Mouse (Mus musculus) forebrain, embryonic 13.5 days (tissue): Measurements from ENCODE around the gene Ccdc78. TPM values are rescaled to one million over a fixed set of nuclear protein-coding genes. Genes with fewer than 3 reads are reported as not detected.

ENCODE experiments used
- ATAC-seq: fragments of 200-750 bp; cut with Nextera tagmentation; 2 replicates; pipeline ENCODE4 v1.8.0; 2017
- H3K27ac ChIP-seq: fragments of 300-500 bp; sonication (generic); 2 replicates; pipeline ENCODE4 v1.5.1; 2015; ENCODE audit warnings: inconsistent platforms, mild to moderate bottlenecking, moderate library complexity
- H3K27me3 ChIP-seq: fragments of 300-500 bp; sonication (generic); 2 replicates; pipeline ENCODE4 v1.6.1; 2015; ENCODE audit warnings: mild to moderate bottlenecking, inconsistent platforms
- H3K36me3 ChIP-seq: fragments of 300-500 bp; sonication (generic); 2 replicates; pipeline ENCODE4 v1.6.1; 2015; ENCODE audit warnings: mild to moderate bottlenecking, inconsistent platforms; ENCODE audit not compliant: poor library complexity, severe bottlenecking
- H3K4me1 ChIP-seq: fragments of 300-500 bp; sonication (generic); 2 replicates; pipeline ENCODE4 v1.6.1; 2015; ENCODE audit warnings: inconsistent platforms
- H3K4me2 ChIP-seq: fragments of 300-500 bp; sonication (generic); 2 replicates; pipeline ENCODE4 v1.6.1; 2015; ENCODE audit warnings: inconsistent platforms, mild to moderate bottlenecking, moderate library complexity
- H3K4me3 ChIP-seq: fragments of 300-500 bp; sonication (generic); 2 replicates; pipeline ENCODE4 v1.5.1; 2015; ENCODE audit warnings: mild to moderate bottlenecking, inconsistent platforms
- H3K9ac ChIP-seq: fragments of 300-500 bp; sonication (generic); 2 replicates; pipeline ENCODE4 v1.6.1; 2015; ENCODE audit warnings: mild to moderate bottlenecking, inconsistent platforms
- H3K9me3 ChIP-seq: fragments of 300-500 bp; sonication (generic); replicated peaks from 2 replicates; pipeline ENCODE4 v1.6.1; 2016; ENCODE audit warnings: inconsistent platforms
- WGBS: fragments of 180-500 bp; shearing (Covaris S2); methylation state at CpG from one replicate; pipeline ENCODE4 v1.1.7; 2015; 5-methylcytosine and 5-hydroxymethylcytosine counted together
- polyA plus RNA-seq: library from polyadenylated mRNA; unstranded; fragments of >200 nt; fragmentation: Nextera tagmentation; extraction: Ambion mirVana; gene quantifications from 2 replicates; pipeline ENCODE4 v1.2.1, GENCODE M21; 2015

The Ccdc78 gene
- polyA plus RNA-seq, 1 experiment from 2014 or later, result 0.21 TPM

DNA sequence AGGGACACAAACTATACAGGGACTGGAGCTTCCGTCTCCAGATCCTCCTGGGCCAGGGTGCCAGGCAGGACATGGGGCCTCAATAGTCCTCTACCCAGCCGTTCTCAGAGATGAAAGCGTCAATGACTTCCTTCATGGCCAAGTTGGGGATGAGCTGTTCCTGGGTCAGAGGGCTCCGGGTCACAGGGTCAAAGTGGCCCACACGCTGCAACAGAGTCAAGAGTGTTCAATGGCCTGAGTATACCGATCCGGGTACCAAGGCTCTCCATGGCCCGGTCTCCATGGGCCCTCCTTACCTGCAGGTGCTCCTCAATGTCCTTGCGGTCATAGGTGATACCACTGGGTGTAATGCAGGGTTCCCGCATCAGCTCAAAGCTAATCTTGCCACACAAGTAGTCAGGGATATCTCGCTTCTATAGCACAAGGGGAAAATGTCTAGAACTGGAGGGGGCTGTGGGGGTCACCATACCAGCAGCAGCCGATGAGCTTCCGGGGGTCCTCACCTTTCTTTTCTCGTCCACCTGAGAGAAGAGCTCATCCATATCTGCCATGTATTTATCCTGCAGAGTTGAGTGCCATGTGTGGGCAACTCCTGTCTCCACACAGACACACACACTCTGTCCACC lies 44.5 kb downstream of the Ccdc78 start:
- WGBS, result 89% methylated on average over 14 of the region's 14 CpGs
- peaks cover 78% of the 10 kb centered on the region for H3K4me1 ChIP-seq

GRCm38 (mm10) chr17:25831451-25832281 lies 45.3 kb downstream of the Ccdc78 start:
- Histone ChIP-seq H3K4me3 (peak overlapping the region; percentile 87), H3K4me2 (peak overlapping the region; percentile 98), H3K4me1 (peaks cover 78% of the 10 kb centered on the region), H3K9me3 (no peaks in the 10 kb centered on the region), H3K27ac (peak overlapping the region; percentile 90; the same call in 1 of the 2 replicates), H3K36me3 (peaks cover 48% of the 10 kb centered on the region), H3K27me3 (no peaks in the 10 kb centered on the region), H3K9ac (peak overlapping the region; percentile 89)
- ATAC-seq, result no peak
- 64% methylated on average over 21 of the region's 21 CpGs for WGBS

More for the DNA sequence above, 44.5 kb downstream of the Ccdc78 start:
- Histone ChIP-seq H3K9ac (peak overlapping the region; percentile 89), H3K4me3 (peak overlapping the region; percentile 87), H3K4me2 (peak overlapping the region; percentile 98), H3K27me3 (no peaks in the 10 kb centered on the region), H3K27ac (no peak overlapping the region), H3K36me3 (peaks cover 55% of the 10 kb centered on the region), H3K9me3 (no peaks in the 10 kb centered on the region)
- ATAC-seq, result no peak

DNA sequence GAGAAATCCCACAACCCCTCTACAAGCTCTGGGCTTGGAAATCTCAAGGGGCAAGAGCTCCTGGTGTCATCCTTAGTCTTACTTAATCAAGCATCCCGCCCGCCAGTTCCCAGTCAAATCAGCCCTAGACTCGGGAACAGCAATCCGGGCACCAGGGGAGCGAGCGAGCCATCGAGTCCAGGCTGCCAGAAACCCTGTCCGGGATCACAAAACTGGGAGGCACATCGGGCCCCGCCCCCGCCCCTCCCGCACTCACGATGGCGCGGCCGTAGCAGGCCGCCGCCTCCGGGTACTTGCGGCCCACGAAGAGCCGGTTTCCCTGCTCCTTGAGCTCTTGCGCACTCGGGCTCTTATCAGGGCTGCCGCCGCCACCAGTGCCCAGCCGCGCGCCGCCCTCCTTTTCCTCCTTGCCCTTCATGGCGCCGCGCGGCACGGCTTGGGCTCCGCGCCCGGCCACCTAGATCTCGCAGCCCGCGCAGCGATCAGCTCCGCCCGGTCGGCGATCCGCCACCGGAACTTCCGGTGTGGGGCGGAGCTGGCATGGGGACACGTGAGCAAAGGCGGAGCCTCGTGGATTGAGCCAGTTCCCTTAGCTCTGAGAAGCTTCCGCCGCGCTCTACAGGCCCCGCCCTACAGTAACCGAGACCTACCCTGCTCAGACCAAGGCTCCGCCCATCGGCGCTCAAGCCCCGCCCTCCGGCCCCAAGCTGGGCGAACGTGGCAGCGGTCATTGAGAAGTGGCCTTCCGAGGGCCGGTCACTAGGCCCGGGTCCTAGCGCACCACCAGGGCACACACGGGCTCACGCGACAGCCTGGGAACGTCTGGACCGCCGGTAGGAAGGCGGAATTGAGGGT lies 46.3 kb downstream of the Ccdc78 start:
- Histone ChIP-seq H3K4me2 (peak overlapping the region; percentile 98), H3K4me1 (peaks cover 79% of the 10 kb centered on the region), H3K9ac (peak overlapping the region; percentile 89), H3K27ac (peak overlapping the region; percentile 90), H3K36me3 (peaks cover 38% of the 10 kb centered on the region), H3K9me3 (no peaks in the 10 kb centered on the region), H3K4me3 (peak overlapping the region; percentile 87), H3K27me3 (no peaks in the 10 kb centered on the region)
- peak; percentile 90 for ATAC-seq
- WGBS, result under 1% methylated on average over 77 of the region's 77 CpGs

GRCm38 (mm10) chr17:25833291-25833663 lies 46.9 kb downstream of the Ccdc78 start, which contains the start of gene Stub1:
TSS of gene Stub1 (minus strand) at chr17:25833404.
- ATAC-seq, result no peak

GRCm38 (mm10) chr17:25833961-25834594 lies 47.7 kb downstream of the Ccdc78 start:
- no peaks in the 10 kb centered on the region for H3K27me3 ChIP-seq
- H3K4me3 ChIP-seq, result peak overlapping the region; percentile 87
- no peak for ATAC-seq
- WGBS, result 54% methylated on average over 6 of the region's 6 CpGs
- H3K9me3 ChIP-seq, result no peaks in the 10 kb centered on the region
- peak overlapping the region; percentile 98 for H3K4me2 ChIP-seq
- peaks cover 45% of the 10 kb centered on the region for H3K36me3 ChIP-seq
- H3K27ac ChIP-seq, result peak overlapping the region; percentile 90; the same call in 1 of the 2 replicates
- H3K9ac ChIP-seq, result peak overlapping the region; percentile 89
- peaks cover 78% of the 10 kb centered on the region for H3K4me1 ChIP-seq

More at GRCm38 (mm10) chr17:25833291-25833663, 46.9 kb downstream of the Ccdc78 start, which contains the start of gene Stub1:
- peak within 1 kb of the TSS; percentile 87 for H3K4me3 ChIP-seq
- peak within 1 kb of the TSS; percentile 90 for H3K27ac ChIP-seq
- WGBS, result under 1% methylated on average over 24 of the region's 24 CpGs
- no peaks in the 10 kb centered on the region for H3K27me3 ChIP-seq
- H3K36me3 ChIP-seq, result peaks cover 40% of the 10 kb centered on the region
- H3K4me2 ChIP-seq, result peak within 1 kb of the TSS; percentile 98
- no peaks in the 10 kb centered on the region for H3K9me3 ChIP-seq
- peaks cover 81% of the 10 kb centered on the region for H3K4me1 ChIP-seq
- peak within 1 kb of the TSS; percentile 89 for H3K9ac ChIP-seq

- H3K9ac ChIP-seq, result peak overlapping the region; percentile 89
- 87% methylated on average over 12 of the region's 12 CpGs for WGBS
- no peaks in the 10 kb centered on the region for H3K27me3 ChIP-seq
- ATAC-seq, result no peak
- H3K9me3 ChIP-seq, result no peaks in the 10 kb centered on the region
- peak overlapping the region; percentile 98 for H3K4me2 ChIP-seq
- H3K27ac ChIP-seq, result no peak overlapping the region
- H3K4me3 ChIP-seq, result peak overlapping the region; percentile 87
- H3K4me1 ChIP-seq, result peaks cover 74% of the 10 kb centered on the region
- H3K36me3 ChIP-seq, result peaks cover 50% of the 10 kb centered on the region
Observed at GRCm38 (mm10) chr17:25834595-25835222, 48.3 kb downstream of the Ccdc78 start.

GRCm38 (mm10) chr17:25835301-25835700 lies 48.9 kb downstream of the Ccdc78 start:
- Histone ChIP-seq H3K27ac (no peak overlapping the region; the same call in 1 of the 2 replicates), H3K36me3 (peaks cover 50% of the 10 kb centered on the region), H3K4me2 (peak overlapping the region; percentile 98), H3K9ac (peak overlapping the region; percentile 27), H3K4me1 (peaks cover 69% of the 10 kb centered on the region), H3K27me3 (no peaks in the 10 kb centered on the region), H3K4me3 (no peak overlapping the region), H3K9me3 (no peaks in the 10 kb centered on the region)
- WGBS, result 93% methylated on average over 7 of the region's 7 CpGs
- ATAC-seq, result no peak

- no peaks in the 10 kb centered on the region for H3K9me3 ChIP-seq
- peak overlapping the region; percentile 79 for H3K4me2 ChIP-seq
- WGBS, result 94% methylated on average over 16 of the region's 16 CpGs
- no peak for ATAC-seq
- peak overlapping the region; percentile 82; the same call in 1 of the 2 replicates for H3K27ac ChIP-seq
- H3K36me3 ChIP-seq, result peaks cover 50% of the 10 kb centered on the region
- peak overlapping the region; percentile 75 for H3K9ac ChIP-seq
- H3K4me3 ChIP-seq, result no peak overlapping the region
- no peaks in the 10 kb centered on the region for H3K27me3 ChIP-seq
- peaks cover 63% of the 10 kb centered on the region for H3K4me1 ChIP-seq
Observed at GRCm38 (mm10) chr17:25835816-25836215, 49.4 kb downstream of the Ccdc78 start.

GRCm38 (mm10) chr17:25836397-25837075 lies 50.2 kb downstream of the Ccdc78 start:
- Histone ChIP-seq H3K4me2 (peak overlapping the region; percentile 79), H3K36me3 (peaks cover 50% of the 10 kb centered on the region), H3K9me3 (no peaks in the 10 kb centered on the region), H3K4me1 (peaks cover 56% of the 10 kb centered on the region), H3K9ac (peak overlapping the region; percentile 75), H3K4me3 (peak overlapping the region; percentile 44), H3K27me3 (no peaks in the 10 kb centered on the region), H3K27ac (peak overlapping the region; percentile 82)
- WGBS, result 20% methylated on average over 23 of the region's 23 CpGs
- no peak for ATAC-seq

GRCm38 (mm10) chr17:25837076-25837410 lies 50.7 kb downstream of the Ccdc78 start, which contains the start of gene Rhbdl1:
TSS of gene Rhbdl1 (minus strand) at chr17:25837295.
- ATAC-seq, result peak; percentile 29
- no peaks in the 10 kb centered on the region for H3K9me3 ChIP-seq
- peak within 1 kb of the TSS; percentile 44 for H3K4me3 ChIP-seq
- peak within 1 kb of the TSS; percentile 79 for H3K4me2 ChIP-seq
- H3K27me3 ChIP-seq, result no peaks in the 10 kb centered on the region
- H3K9ac ChIP-seq, result peak within 1 kb of the TSS; percentile 75
- WGBS, result under 1% methylated on average over 29 of the region's 29 CpGs
- peak within 1 kb of the TSS; percentile 82 for H3K27ac ChIP-seq
- H3K4me1 ChIP-seq, result peaks cover 51% of the 10 kb centered on the region
- peaks cover 52% of the 10 kb centered on the region for H3K36me3 ChIP-seq
